Mouse (Mus musculus) midbrain, embryonic 12.5 days (tissue): ENCODE measurements around the gene Arhgap42. TPM values are rescaled to one million over a fixed set of nuclear protein-coding genes. Genes with fewer than 3 reads are reported as not detected.

Experiments
- ATAC-seq: fragments of 200-750 bp; cut with Nextera tagmentation; 2 replicates; pipeline ENCODE4 v1.8.0; 2017; ENCODE audit warnings: low read depth, moderate TSS enrichment, moderate library complexity; ENCODE audit not compliant: low FRiP score
- H3K27ac ChIP-seq: fragments of 300-500 bp; sonication (generic); replicated peaks from 2 replicates; pipeline ENCODE4 v1.5.1; 2016; ENCODE audit warnings: mild to moderate bottlenecking
- H3K27me3 ChIP-seq: fragments of 300-500 bp; sonication (generic); 2 replicates; pipeline ENCODE4 v1.6.1; 2016; ENCODE audit warnings: mild to moderate bottlenecking
- H3K36me3 ChIP-seq: fragments of 300-500 bp; sonication (generic); 2 replicates; pipeline ENCODE4 v1.6.1; 2016
- H3K4me1 ChIP-seq: fragments of 300-500 bp; sonication (generic); 2 replicates; pipeline ENCODE4 v1.6.1; 2016
- H3K4me2 ChIP-seq: fragments of 300-500 bp; sonication (generic); replicated peaks from 2 replicates; pipeline ENCODE4 v1.6.1; 2016; ENCODE audit warnings: mild to moderate bottlenecking, moderate library complexity
- H3K4me3 ChIP-seq: fragments of 300-500 bp; sonication (generic); 2 replicates; pipeline ENCODE4 v1.5.1; 2016; ENCODE audit warnings: mild to moderate bottlenecking
- H3K9ac ChIP-seq: fragments of 300-500 bp; sonication (generic); replicated peaks from 2 replicates; pipeline ENCODE4 v1.6.1; 2016; ENCODE audit warnings: mild to moderate bottlenecking, moderate library complexity
- H3K9me3 ChIP-seq: fragments of 300-500 bp; sonication (generic); 2 replicates; pipeline ENCODE4 v1.6.1; 2016; ENCODE audit warnings: mild to moderate bottlenecking
- WGBS: fragments of 180-500 bp; shearing (Covaris S2); methylation state at CpG from one replicate; pipeline ENCODE4 v1.1.7; 2016; 5-methylcytosine and 5-hydroxymethylcytosine counted together
- polyA plus RNA-seq: library from polyadenylated mRNA; unstranded; fragments of >200 nt; fragmentation: Nextera tagmentation; extraction: Ambion mirVana; gene quantifications from 2 replicates; pipeline ENCODE4 v1.2.1, GENCODE M21; 2016

Gene Arhgap42
- polyA plus RNA-seq, result 21.4 and 24.4 TPM in 2 replicates

GRCm38 (mm10) chr9:9238438-9239391, at the start of gene Arhgap42:
TSS of gene Arhgap42 (minus strand) at chr9:9239101.
- Histone ChIP-seq H3K9ac (peak within 1 kb of the TSS; percentile 75), H3K36me3 (no peaks in the 10 kb centered on the region), H3K4me3 (peak within 1 kb of the TSS; percentile 77), H3K4me2 (peak within 1 kb of the TSS; percentile 70), H3K27me3 (no peaks in the 10 kb centered on the region), H3K9me3 (no peaks in the 10 kb centered on the region), H3K27ac (peak within 1 kb of the TSS; percentile 88), H3K4me1 (peaks cover 11% of the 10 kb centered on the region)
- peak; percentile 93 for ATAC-seq
- WGBS, result under 1% methylated on average over 71 of the region's 78 CpGs

DNA sequence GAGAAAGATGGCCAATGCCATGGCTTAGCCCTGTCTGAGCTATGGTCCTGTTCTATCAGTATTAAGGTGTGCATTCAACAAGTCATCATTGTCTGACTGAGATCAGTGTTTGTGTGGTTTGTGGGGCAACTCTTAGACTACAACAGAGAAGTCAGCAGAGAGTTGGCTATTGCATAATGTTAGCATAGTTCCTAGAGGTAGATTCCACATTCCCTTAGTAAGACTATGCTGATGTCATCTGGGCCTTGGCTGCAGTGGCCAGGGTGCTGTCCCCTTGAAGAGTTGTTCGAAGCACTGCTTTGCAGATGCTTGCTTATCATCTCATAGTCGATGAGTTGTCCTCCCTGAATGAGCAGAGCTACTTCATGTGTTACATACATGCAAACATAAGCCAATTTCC, 49.2 kb upstream of the Arhgap42 start:
- ATAC-seq, result no peak
- Histone ChIP-seq H3K4me3 (no peak overlapping the region), H3K27me3 (no peaks in the 10 kb centered on the region), H3K9ac (no peak overlapping the region), H3K4me1 (no peaks in the 10 kb centered on the region), H3K36me3 (no peaks in the 10 kb centered on the region), H3K4me2 (no peak overlapping the region), H3K9me3 (no peaks in the 10 kb centered on the region), H3K27ac (no peak overlapping the region)
- 86% methylated on average over 2 of the region's 2 CpGs for WGBS

GRCm38 (mm10) chr9:9269305-9269704, 30.4 kb upstream of the Arhgap42 start:
- Histone ChIP-seq H3K9ac (no peak overlapping the region), H3K36me3 (no peaks in the 10 kb centered on the region), H3K4me1 (peaks cover 6% of the 10 kb centered on the region; the same call in 1 of the 2 replicates), H3K4me2 (no peak overlapping the region), H3K4me3 (no peak overlapping the region), H3K27me3 (no peaks in the 10 kb centered on the region), H3K9me3 (no peaks in the 10 kb centered on the region), H3K27ac (peak overlapping the region; percentile 27; the same call in 1 of the 2 replicates)
- WGBS, result 4% methylated on average over 2 of the region's 2 CpGs
- ATAC-seq, result peak; percentile 67

GRCm38 (mm10) chr9:9267606-9268601, 29.0 kb upstream of the Arhgap42 start:
- ATAC-seq, result no peak
- Histone ChIP-seq H3K27ac (no peak overlapping the region), H3K27me3 (no peaks in the 10 kb centered on the region), H3K4me3 (no peak overlapping the region), H3K9ac (no peak overlapping the region), H3K4me2 (no peak overlapping the region), H3K4me1 (peaks cover 6% of the 10 kb centered on the region; the same call in 1 of the 2 replicates), H3K36me3 (no peaks in the 10 kb centered on the region), H3K9me3 (no peaks in the 10 kb centered on the region)
- WGBS, result 81% methylated on average over 6 of the region's 6 CpGs

- Histone ChIP-seq H3K36me3 (no peaks in the 10 kb centered on the region), H3K27ac (no peak overlapping the region), H3K27me3 (no peaks in the 10 kb centered on the region), H3K9me3 (no peaks in the 10 kb centered on the region), H3K4me1 (no peaks in the 10 kb centered on the region), H3K4me2 (no peak overlapping the region), H3K9ac (no peak overlapping the region), H3K4me3 (no peak overlapping the region)
- WGBS, result 42% methylated on average over 1 of the region's 1 CpGs
- ATAC-seq, result no peak
Measured at GRCm38 (mm10) chr9:9263543-9263942, 24.6 kb upstream of the Arhgap42 start.

- Histone ChIP-seq H3K27ac (no peak overlapping the region), H3K9ac (no peak overlapping the region), H3K27me3 (no peaks in the 10 kb centered on the region), H3K9me3 (no peaks in the 10 kb centered on the region), H3K4me1 (no peaks in the 10 kb centered on the region), H3K36me3 (no peaks in the 10 kb centered on the region), H3K4me2 (no peak overlapping the region), H3K4me3 (no peak overlapping the region)
- WGBS, result 78% methylated on average over 2 of the region's 2 CpGs
- no peak for ATAC-seq
Measured at GRCm38 (mm10) chr9:9262479-9262878, 23.6 kb upstream of the Arhgap42 start.

- no peaks in the 10 kb centered on the region for H3K4me1 ChIP-seq
- H3K27me3 ChIP-seq, result no peaks in the 10 kb centered on the region
- WGBS, result 91% methylated on average over 1 of the region's 1 CpGs
- H3K9ac ChIP-seq, result no peak overlapping the region
- no peaks in the 10 kb centered on the region for H3K36me3 ChIP-seq
- no peak overlapping the region for H3K27ac ChIP-seq
- H3K4me3 ChIP-seq, result no peak overlapping the region
- no peak overlapping the region for H3K4me2 ChIP-seq
- ATAC-seq, result no peak
- H3K9me3 ChIP-seq, result no peaks in the 10 kb centered on the region
Measured at GRCm38 (mm10) chr9:9254764-9255163, 15.9 kb upstream of the Arhgap42 start.

DNA sequence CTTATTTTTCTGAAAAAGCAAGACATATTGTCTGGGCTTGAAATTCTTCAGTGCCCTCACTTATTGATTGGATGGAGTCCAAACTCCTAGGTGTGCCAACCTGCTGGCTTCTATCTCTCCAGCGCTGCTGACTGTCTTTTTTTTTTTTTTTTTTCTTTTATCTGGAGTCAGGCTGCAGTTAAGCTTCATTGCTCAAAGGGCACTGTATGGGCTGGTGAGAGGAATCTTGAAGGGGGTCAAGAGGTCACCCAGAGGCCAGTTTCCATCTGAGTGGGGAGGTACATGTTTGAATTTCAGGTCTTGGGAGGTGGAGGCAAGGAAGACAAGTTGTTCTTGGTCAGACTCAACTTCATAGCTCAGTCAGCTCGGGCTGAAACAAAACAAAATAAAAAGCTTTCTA, 9.6 kb upstream of the Arhgap42 start:
- no peak for ATAC-seq
- Histone ChIP-seq H3K4me2 (no peak overlapping the region), H3K27me3 (no peaks in the 10 kb centered on the region), H3K27ac (no peak overlapping the region), H3K36me3 (no peaks in the 10 kb centered on the region), H3K4me1 (no peaks in the 10 kb centered on the region), H3K9ac (no peak overlapping the region), H3K9me3 (no peaks in the 10 kb centered on the region), H3K4me3 (no peak overlapping the region)
- 51% methylated on average over 2 of the region's 2 CpGs for WGBS

- Histone ChIP-seq H3K4me1 (no peaks in the 10 kb centered on the region), H3K27me3 (no peaks in the 10 kb centered on the region), H3K4me3 (no peak overlapping the region), H3K9me3 (no peaks in the 10 kb centered on the region), H3K36me3 (no peaks in the 10 kb centered on the region), H3K4me2 (no peak overlapping the region), H3K9ac (no peak overlapping the region), H3K27ac (no peak overlapping the region)
- no peak for ATAC-seq
Measured at GRCm38 (mm10) chr9:9245994-9246393, 7.1 kb upstream of the Arhgap42 start.

DNA sequence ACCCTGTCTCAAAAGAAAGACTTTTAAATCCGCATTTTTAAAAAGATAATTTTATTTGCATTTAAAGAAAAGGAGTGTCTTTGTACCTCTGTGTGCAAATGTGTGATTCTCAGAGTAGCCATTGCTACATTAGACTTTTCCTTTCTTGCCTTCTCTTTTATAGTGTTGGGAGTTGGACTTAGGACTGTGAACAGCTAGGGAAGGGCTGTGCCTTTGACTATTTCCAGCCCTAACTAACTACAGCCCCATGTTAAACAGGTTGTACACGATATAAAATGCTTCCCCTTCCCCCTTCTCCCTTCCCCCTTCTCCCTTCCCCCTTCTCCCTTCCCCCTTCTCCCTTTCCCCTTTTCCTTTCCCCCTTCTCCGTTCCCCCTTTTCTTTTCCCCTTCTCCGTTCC, 4.9 kb upstream of the Arhgap42 start:
- Histone ChIP-seq H3K4me2 (no peak overlapping the region), H3K4me3 (no peak overlapping the region), H3K27ac (no peak overlapping the region), H3K36me3 (no peaks in the 10 kb centered on the region), H3K4me1 (no peaks in the 10 kb centered on the region), H3K27me3 (no peaks in the 10 kb centered on the region), H3K9me3 (no peaks in the 10 kb centered on the region), H3K9ac (no peak overlapping the region)
- WGBS, result 74% methylated on average over 3 of the region's 4 CpGs
- ATAC-seq, result no peak

DNA sequence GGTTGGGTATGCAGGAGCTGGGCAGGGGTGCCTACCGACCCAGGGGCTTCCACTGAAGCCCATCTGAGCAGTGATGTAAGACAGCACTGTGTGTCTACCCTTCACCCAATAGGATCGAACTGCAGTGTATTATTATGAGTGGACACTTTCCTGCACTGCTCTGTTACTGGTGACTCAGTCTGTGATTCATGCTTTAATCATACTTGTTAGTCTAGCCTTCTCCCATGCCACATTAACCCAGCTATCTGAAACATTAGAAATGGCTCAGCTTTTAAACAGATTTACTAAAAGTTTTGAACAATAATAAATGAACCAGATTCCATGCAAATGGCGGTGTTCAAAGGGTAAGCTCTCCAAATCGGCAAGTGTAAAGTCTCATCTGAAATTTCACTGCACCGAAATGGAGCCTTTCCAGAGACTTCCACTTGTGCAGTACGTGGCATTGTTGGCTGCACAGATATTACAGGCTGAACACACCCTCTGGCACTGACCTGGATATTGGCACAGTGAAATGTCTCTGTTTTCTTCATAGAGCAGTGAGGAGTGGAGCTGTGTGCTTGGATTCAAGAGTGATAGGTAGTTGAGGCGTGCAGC, 2.4 kb upstream of the Arhgap42 start:
- no peaks in the 10 kb centered on the region for H3K36me3 ChIP-seq
- H3K4me1 ChIP-seq, result peaks cover 9% of the 10 kb centered on the region
- 88% methylated on average over 7 of the region's 7 CpGs for WGBS

More for the DNA sequence above, 2.4 kb upstream of the Arhgap42 start:
- H3K27ac ChIP-seq, result no peak overlapping the region
- H3K9ac ChIP-seq, result no peak overlapping the region
- no peak overlapping the region for H3K4me2 ChIP-seq
- H3K9me3 ChIP-seq, result no peaks in the 10 kb centered on the region
- no peak overlapping the region for H3K4me3 ChIP-seq
- ATAC-seq, result no peak
- no peaks in the 10 kb centered on the region for H3K27me3 ChIP-seq
